8 mouse cellular contexts compared by ENCODE assay signal in genomic region chr2:144011080-144011551, GRCm38 (mm10). TPM values are rescaled to one million over a fixed set of nuclear protein-coding genes. Genes with fewer than 3 reads are reported as not detected.
DNase-seq lines count a peak whose midpoint lies in the region; ATAC-seq and TF ChIP-seq lines count a peak whose summit lies in the region.

Gene Rrbp1 (minus strand): TSS chr2:144011263.

- peak within 1 kb of the TSS; percentile 98 for H3K4me3 ChIP-seq in gastrocnemius, adult 2 months
- peak within 1 kb of the TSS; percentile 92 for H3K4me3 ChIP-seq in hindbrain, postnatal 0 days (ENCODE audit: low read length)
- H3K4me3 ChIP-seq in left cerebral cortex, adult 2 months = peak within 1 kb of the TSS; percentile 96

- DNase-seq in ZHBTc4 (ENCODE audit: low read depth, low spot score) = peak; percentile 99
- peak; percentile 99 for DNase-seq in gastrocnemius, adult 2 months
- DNase-seq in hindbrain, postnatal 0 days (ENCODE audit: low spot score) = peak; percentile 99
- peak; percentile 97 to 99 for DNase-seq in left cerebral cortex, adult 2 months (ENCODE audit: extremely low spot score in 1 of 2, low spot score in 2 of 2)
- DNase-seq in right cerebral cortex, adult 2 months (ENCODE audit: low spot score in 2 of 2) = peak; percentile 98 to 99
- DNase-seq in urinary bladder, postnatal 14 days (ENCODE audit: low spot score) = peak; percentile 98

- no peaks in the 10 kb centered on the region for H3K9me3 ChIP-seq in hindbrain, postnatal 0 days (ENCODE audit: low read length)

- peak within 1 kb of the TSS; percentile 66 for H3K4me2 ChIP-seq in hindbrain, postnatal 0 days (ENCODE audit: low read depth, low read length)

- H3K9ac ChIP-seq in hindbrain, postnatal 0 days (replicated peaks; ENCODE audit: low read length) = peak within 1 kb of the TSS; percentile 76

- no peaks in the 10 kb centered on the region for H3K27me3 ChIP-seq in hindbrain, postnatal 0 days (ENCODE audit: insufficient read depth, low read length)

- intact Hi-C loops in gastrocnemius, adult 2 months (cut with DNase I) = loop anchor here (2.0 to 10.0 kb wide), 2 partner anchors 206 to 444 kb away; no protein-coding TSS in a partner anchor
- intact Hi-C loops in left cerebral cortex, adult 2 months (cut with DNase I) = loop anchor here (10.0 kb wide), 1 partner anchor 154 kb away; no protein-coding TSS in a partner anchor

- no peak for TF ChIP-seq CTCF in gastrocnemius, adult 2 months (IDR thresholded peaks at IDR 0.05)
- TF ChIP-seq CTCF in hindbrain, postnatal 0 days (IDR thresholded peaks at IDR 0.05; ENCODE audit: low read depth) = no peak
- no peak for TF ChIP-seq CTCF in left cerebral cortex, adult 2 months (IDR thresholded peaks at IDR 0.05)

- peak; percentile 88 for ATAC-seq in common myeloid progenitor, adult 5-6 weeks (replicated peaks; ENCODE audit: low read depth, poor library complexity, severe bottlenecking)
- ATAC-seq in hindbrain, postnatal 0 days = peak; percentile 99
- ATAC-seq in megakaryocyte, adult 5-6 weeks (ENCODE audit: poor library complexity, severe bottlenecking) = peak; percentile 78

- WGBS in hindbrain, postnatal 0 days = under 1% methylated on average over 49 of the region's 53 CpGs

- peak within 1 kb of the TSS; percentile 98 for H3K27ac ChIP-seq in gastrocnemius, adult 2 months
- H3K27ac ChIP-seq in hindbrain, postnatal 0 days = peak within 1 kb of the TSS; percentile 91
- H3K27ac ChIP-seq in left cerebral cortex, adult 2 months = peak within 1 kb of the TSS; percentile 85

- no peaks in the 10 kb centered on the region for H3K36me3 ChIP-seq in hindbrain, postnatal 0 days (ENCODE audit: insufficient read depth, low read length)

- no peaks in the 10 kb centered on the region; the same call in 1 of the 2 replicates for H3K4me1 ChIP-seq in hindbrain, postnatal 0 days (ENCODE audit: insufficient read depth, low read length)

RNA-seq across cellular contexts. Expression of gene Rrbp1, which starts in this region (rescaled TPM):
- 173 and 184 TPM in 2 replicates for total RNA-seq in common myeloid progenitor, adult 5-6 weeks (2017)
- total RNA-seq in gastrocnemius, adult 2 months (2021) = 10 to 100 TPM; 33.0 to 55.3 TPM
- 24.0 and 29.9 TPM in 2 replicates for total RNA-seq in hindbrain, postnatal 0 days (2014; rRNA removed)
- polyA plus RNA-seq in hindbrain, postnatal 0 days (2015; fragmentation: Nextera tagmentation; extraction: Ambion mirVana) = 31.5 and 34.4 TPM in 2 replicates
- 10 to 100 TPM; 61.2 to 65.6 TPM for total RNA-seq in left cerebral cortex, adult 2 months (2021)
- total RNA-seq in megakaryocyte, adult 5-6 weeks (2015) = 173 and 196 TPM in 2 replicates
- 215 and 251 TPM in 2 replicates for total RNA-seq in megakaryocyte, adult 5-6 weeks (2017)

Comparison
In these comparisons a context has a peak if more than half of its experiments do, and no peak if none do; other contexts are left out.
1. Peak in every context shown above with its lines: DNase-seq, ATAC-seq, H3K4me3 ChIP-seq and H3K27ac ChIP-seq.